Mouse (Mus musculus) liver, embryonic 13.5 days (tissue): ENCODE data around the gene Cpeb4. TPM values are rescaled to one million over a fixed set of nuclear protein-coding genes. Genes with fewer than 3 reads are reported as not detected.
A peak's percentile ranks its signal among the peaks of the same experiment; 100 is the strongest.

Experiments used
- ATAC-seq: fragments of 200-750 bp; cut with Nextera tagmentation; 2 replicates; pipeline ENCODE4 v1.8.0; 2017; ENCODE audit warnings: low read depth, mild to moderate bottlenecking, moderate number of reproducible peaks, moderate library complexity
- DNase-seq: peaks from one replicate; pipeline ENCODE4 v3.0.0; 2022
- H3K27ac ChIP-seq: fragments of 300-500 bp; sonication (generic); 2 replicates; pipeline ENCODE4 v1.5.1; 2015; ENCODE audit warnings: moderate library complexity, mild to moderate bottlenecking, inconsistent platforms
- H3K27me3 ChIP-seq: fragments of 300-500 bp; sonication (generic); 2 replicates; pipeline ENCODE4 v1.6.1; 2015; ENCODE audit warnings: mild to moderate bottlenecking, inconsistent platforms
- H3K36me3 ChIP-seq: fragments of 300-500 bp; sonication (generic); 2 replicates; pipeline ENCODE4 v1.6.1; 2015; ENCODE audit warnings: mild to moderate bottlenecking, inconsistent platforms
- H3K4me1 ChIP-seq: fragments of 300-500 bp; sonication (generic); replicated peaks from 2 replicates; pipeline ENCODE4 v1.6.1; 2015; ENCODE audit warnings: inconsistent platforms
- H3K4me2 ChIP-seq: fragments of 300-500 bp; sonication (generic); 2 replicates; pipeline ENCODE4 v1.6.1; 2015; ENCODE audit warnings: inconsistent platforms, mild to moderate bottlenecking, moderate library complexity
- H3K4me3 ChIP-seq: fragments of 300-500 bp; sonication (generic); replicated peaks from 2 replicates; pipeline ENCODE4 v1.5.1; 2015; ENCODE audit warnings: mild to moderate bottlenecking, inconsistent platforms
- H3K9ac ChIP-seq: fragments of 300-500 bp; sonication (generic); 2 replicates; pipeline ENCODE4 v1.6.1; 2015; ENCODE audit warnings: mild to moderate bottlenecking, inconsistent platforms
- H3K9me3 ChIP-seq: fragments of 300-500 bp; sonication (generic); replicated peaks from 2 replicates; pipeline ENCODE4 v1.6.1; 2016; ENCODE audit warnings: inconsistent platforms
- WGBS: fragments of 180-500 bp; shearing (Covaris S2); methylation state at CpG from one replicate; pipeline ENCODE4 v1.1.7; 2015; ENCODE audit not compliant: insufficient replicate concordance; 5-methylcytosine and 5-hydroxymethylcytosine counted together
- polyA plus RNA-seq: library from polyadenylated mRNA; unstranded; fragments of >200 nt; fragmentation: Nextera tagmentation; extraction: Ambion mirVana; gene quantifications from 2 replicates; pipeline ENCODE4 v1.2.1, GENCODE M21; 2015

Cpeb4 gene
- 14.3 and 21.6 TPM in 2 replicates for polyA plus RNA-seq

DNA sequence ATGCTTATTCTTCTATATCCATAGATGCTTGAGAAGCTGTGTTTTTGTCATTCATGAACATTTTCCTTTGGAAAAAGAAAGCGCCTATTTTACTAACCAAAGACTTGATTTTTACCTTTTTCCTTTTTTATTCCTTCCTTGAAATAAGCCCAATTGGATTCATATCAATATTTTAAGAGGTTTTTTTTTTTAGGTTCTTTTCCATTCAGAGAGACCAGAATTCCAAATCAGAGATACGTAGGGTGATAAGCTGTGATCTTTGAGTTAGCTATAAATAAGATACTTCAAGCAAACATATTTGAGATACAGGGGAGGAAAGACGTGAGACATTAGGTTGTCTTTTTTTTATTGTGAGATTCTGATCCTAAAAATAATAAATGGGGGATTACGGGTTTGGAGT, at the start of gene Cpeb4:
TSS of gene Cpeb4 (plus strand) at position 301 of the 400 bp plus-strand sequence.
- no peak for DNase-seq
- 65% methylated on average over 4 of the region's 4 CpGs for WGBS
- no peak for ATAC-seq

DNA sequence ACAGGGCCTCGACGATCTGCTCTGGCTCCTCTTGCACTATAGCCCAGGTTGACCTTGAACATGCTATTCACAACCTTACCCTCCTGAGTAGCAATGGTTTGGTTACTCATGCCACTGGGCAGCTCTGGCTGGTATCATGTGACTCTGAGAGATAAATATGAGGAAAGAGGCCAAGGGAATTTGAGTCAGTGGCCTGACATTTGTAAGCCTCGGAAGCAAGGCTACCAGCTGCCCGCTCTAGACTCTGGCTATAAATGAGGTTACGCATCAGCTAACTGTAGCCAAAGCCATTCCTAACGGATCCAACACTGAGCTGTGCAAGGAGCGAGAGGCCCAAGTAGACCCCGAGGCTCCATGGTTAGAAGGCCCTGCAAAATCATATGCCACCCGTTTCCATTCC, 49.5 kb upstream of the Cpeb4 start:
- peak overlapping the region; percentile 18 for H3K27ac ChIP-seq
- ATAC-seq (no peak), DNase-seq (no peak)
- 82% methylated on average over 9 of the region's 9 CpGs for WGBS
- no peak overlapping the region for H3K4me2 ChIP-seq
- H3K4me3 ChIP-seq: no peak overlapping the region
- no peak overlapping the region for H3K9ac ChIP-seq
- no peaks in the 10 kb centered on the region for H3K9me3 ChIP-seq
- H3K36me3 ChIP-seq: no peaks in the 10 kb centered on the region
- H3K4me1 ChIP-seq: peaks cover 72% of the 10 kb centered on the region
- no peaks in the 10 kb centered on the region for H3K27me3 ChIP-seq

More for the DNA sequence above, at the start of gene Cpeb4:
- H3K36me3 ChIP-seq: peaks cover 25% of the 10 kb centered on the region
- H3K27me3 ChIP-seq: no peaks in the 10 kb centered on the region
- H3K27ac ChIP-seq: peak within 1 kb of the TSS; percentile 95
- no peaks in the 10 kb centered on the region for H3K9me3 ChIP-seq
- peak within 1 kb of the TSS; percentile 99 for H3K9ac ChIP-seq
- H3K4me1 ChIP-seq: peaks cover 45% of the 10 kb centered on the region
- H3K4me3 ChIP-seq: peak within 1 kb of the TSS; percentile 96
- H3K4me2 ChIP-seq: peak within 1 kb of the TSS; percentile 77

DNA sequence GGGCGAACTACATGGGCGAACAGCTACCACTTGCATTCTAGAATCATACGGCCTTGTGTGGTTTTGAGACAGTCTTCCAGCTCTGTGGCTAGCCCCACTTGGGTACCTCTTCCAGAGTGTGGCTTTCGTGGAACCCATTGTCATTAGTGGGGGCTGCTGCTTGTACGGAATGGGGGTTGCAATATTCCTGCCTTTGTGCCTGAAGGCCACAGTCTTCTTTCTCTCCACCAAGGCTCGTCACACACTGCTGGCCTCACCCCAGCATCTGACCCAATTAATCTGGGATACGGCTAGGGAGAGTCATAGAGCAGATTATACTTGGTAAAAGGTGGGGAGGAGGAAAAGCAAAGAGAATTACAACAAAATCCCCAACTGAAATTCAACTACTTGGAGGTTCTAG, 48.5 kb upstream of the Cpeb4 start:
- Histone ChIP-seq H3K4me2 (no peak overlapping the region), H3K36me3 (no peaks in the 10 kb centered on the region), H3K9ac (no peak overlapping the region), H3K27ac (peak overlapping the region; percentile 76; the same call in 1 of the 2 replicates), H3K4me3 (no peak overlapping the region), H3K9me3 (no peaks in the 10 kb centered on the region), H3K27me3 (no peaks in the 10 kb centered on the region), H3K4me1 (peaks cover 81% of the 10 kb centered on the region)
- no peak for ATAC-seq
- no peak for DNase-seq
- WGBS: 80% methylated on average over 7 of the region's 7 CpGs

DNA sequence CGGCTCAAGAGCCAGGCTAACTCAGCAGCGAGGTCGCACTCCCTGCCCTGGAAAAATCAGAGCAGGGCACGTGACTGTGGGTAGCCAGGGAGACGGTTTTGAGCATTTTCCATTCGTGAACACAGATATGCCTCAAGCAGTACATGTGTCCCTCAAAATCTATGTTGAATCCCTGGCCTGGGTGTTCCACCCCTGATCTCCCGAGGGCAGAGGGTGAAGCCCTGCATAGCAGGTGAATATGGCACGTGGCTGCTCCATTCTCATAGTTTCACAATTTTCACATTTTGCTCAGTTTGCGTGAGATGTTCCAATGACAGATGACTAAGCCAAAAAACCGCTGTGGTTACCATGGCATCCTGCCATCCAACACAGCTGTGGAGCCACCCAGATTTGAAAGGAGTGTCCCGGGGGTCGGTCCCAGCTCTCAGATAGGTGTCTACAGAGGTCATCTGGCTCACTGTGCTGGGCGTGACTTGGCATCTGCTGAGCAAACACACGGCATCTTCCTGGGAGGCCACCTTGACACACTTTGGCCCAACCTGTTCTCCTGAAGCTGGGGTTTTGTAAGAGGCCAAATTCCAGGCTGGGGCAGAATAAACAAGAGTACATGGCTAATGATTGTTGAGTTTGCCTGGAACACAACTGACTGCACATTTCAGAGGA, 47.4 kb upstream of the Cpeb4 start:
- peak; percentile 86 for ATAC-seq
- no peak for DNase-seq
- Histone ChIP-seq H3K4me2 (peak overlapping the region; percentile 11), H3K36me3 (no peaks in the 10 kb centered on the region), H3K9me3 (no peaks in the 10 kb centered on the region), H3K4me1 (peaks cover 91% of the 10 kb centered on the region), H3K27me3 (no peaks in the 10 kb centered on the region), H3K4me3 (no peak overlapping the region), H3K27ac (peak overlapping the region; percentile 76), H3K9ac (peak overlapping the region; percentile 40; the same call in 1 of the 2 replicates)
- WGBS: 63% methylated on average over 14 of the region's 14 CpGs

DNA sequence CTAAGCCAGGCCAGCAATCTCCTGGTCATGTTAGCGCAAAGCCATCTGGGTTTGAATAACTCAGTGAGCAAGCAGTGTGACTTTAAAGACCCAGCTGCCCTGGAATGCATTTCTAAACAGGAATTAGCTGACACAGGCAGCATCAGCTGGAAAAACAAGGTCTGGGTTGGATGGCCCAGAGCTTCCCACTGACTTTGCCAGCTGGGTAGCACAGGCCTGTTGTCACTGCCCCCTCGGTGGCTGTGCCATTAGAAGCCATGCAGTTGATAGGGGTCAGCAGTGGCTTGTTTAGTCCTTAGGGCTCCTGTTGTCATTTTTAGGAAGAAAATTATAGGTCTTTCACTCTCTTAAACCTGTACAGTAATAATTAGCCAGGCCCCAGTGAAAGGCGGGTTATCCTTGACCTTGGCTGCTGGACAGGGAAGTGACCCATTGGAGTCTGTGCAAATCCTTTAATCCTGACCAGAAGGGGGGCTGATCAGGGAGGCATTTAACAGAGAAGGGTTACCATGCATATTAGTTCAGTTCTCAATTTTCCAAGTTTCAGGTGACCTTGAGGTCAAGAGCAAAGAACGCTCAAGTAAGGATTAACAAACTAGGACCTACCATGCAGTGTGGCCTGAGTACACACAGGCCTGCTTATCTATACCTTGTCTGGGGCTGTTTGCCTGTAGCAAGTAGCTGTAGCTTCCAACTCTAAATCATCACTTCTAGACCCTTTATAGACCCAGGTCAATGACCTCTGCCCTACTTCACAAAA, 43.8 kb upstream of the Cpeb4 start:
- Histone ChIP-seq H3K4me2 (no peak overlapping the region), H3K36me3 (no peaks in the 10 kb centered on the region), H3K27me3 (no peaks in the 10 kb centered on the region), H3K4me3 (no peak overlapping the region), H3K27ac (peak overlapping the region; percentile 79), H3K9me3 (no peaks in the 10 kb centered on the region), H3K4me1 (peaks cover 94% of the 10 kb centered on the region), H3K9ac (peak overlapping the region; percentile 46; the same call in 1 of the 2 replicates)
- 77% methylated on average over 4 of the region's 4 CpGs for WGBS
- DNase-seq (no peak), ATAC-seq (no peak)

DNA sequence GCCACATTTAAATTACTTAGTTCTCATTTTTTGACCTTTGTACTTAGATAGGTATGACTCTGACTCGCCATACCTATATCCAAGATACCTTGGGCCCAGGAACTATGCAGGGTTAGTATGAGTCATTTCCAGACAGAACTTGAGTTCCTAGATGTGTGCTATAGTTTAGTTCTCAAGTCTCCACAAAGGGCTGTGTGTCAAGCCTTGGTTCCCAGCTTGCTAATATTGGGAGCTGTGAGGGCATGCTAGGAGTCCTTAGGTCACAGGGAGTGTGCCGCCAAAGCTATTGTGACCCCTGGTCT, 43.3 kb upstream of the Cpeb4 start:
- no peak for ATAC-seq
- H3K27ac ChIP-seq: peak overlapping the region; percentile 79
- H3K9me3 ChIP-seq: no peaks in the 10 kb centered on the region
- no peaks in the 10 kb centered on the region for H3K36me3 ChIP-seq
- 70% methylated on average over 2 of the region's 2 CpGs for WGBS
- H3K4me2 ChIP-seq: no peak overlapping the region
- peak overlapping the region; percentile 46; the same call in 1 of the 2 replicates for H3K9ac ChIP-seq
- peaks cover 94% of the 10 kb centered on the region for H3K4me1 ChIP-seq
- no peaks in the 10 kb centered on the region for H3K27me3 ChIP-seq
- no peak overlapping the region for H3K4me3 ChIP-seq
- no peak for DNase-seq

DNA sequence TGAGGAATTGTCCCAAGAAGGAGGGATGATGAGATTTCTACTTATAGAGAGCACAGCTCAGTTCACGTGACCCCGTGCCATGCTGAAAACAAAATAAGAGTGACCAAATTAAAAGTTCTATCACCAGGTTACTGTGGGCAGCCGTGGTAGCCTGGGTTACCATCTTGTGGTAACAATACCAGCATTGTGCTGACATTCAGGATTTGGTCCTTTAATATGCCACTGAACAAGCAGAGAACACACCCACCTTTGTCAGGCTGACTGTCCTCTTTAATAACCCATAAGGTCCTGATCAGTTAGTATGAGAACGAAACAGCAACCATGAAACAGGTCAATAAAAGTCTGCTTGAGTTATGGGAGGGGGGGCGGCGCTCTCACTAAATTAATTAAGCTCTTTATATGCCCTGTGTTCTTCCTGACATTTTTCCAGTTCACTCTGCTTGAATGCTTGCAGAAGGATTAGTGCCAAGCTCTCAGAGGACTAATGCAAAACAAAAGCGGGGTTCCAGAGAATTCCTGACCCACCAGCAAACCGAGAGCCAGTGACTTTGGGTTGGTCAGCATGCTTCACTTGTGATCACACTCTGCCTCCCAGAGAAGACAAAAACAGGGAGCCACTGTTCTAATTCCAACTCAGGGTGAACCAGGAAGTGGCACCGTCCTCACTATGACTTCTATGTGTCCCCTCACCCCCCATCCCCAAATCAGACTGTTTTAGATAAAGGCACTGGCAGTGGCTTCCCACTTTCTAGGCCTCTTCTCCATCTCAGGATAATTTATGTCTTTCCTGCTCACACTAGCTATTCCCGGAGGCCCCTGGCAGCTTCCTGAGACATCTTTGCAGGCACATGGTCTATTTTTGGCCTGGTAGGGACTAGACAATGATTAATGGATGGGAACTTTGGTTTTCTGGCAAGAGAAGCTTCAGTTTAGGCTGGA, 41.5 kb upstream of the Cpeb4 start:
- Histone ChIP-seq H3K4me3 (no peak overlapping the region), H3K27ac (peak overlapping the region; percentile 99), H3K9ac (peak overlapping the region; percentile 62), H3K4me1 (peaks cover 93% of the 10 kb centered on the region), H3K4me2 (peak overlapping the region; percentile 44), H3K27me3 (no peaks in the 10 kb centered on the region), H3K36me3 (no peaks in the 10 kb centered on the region), H3K9me3 (no peaks in the 10 kb centered on the region)
- DNase-seq (no peak), ATAC-seq (no peak)
- 78% methylated on average over 10 of the region's 10 CpGs for WGBS

DNA sequence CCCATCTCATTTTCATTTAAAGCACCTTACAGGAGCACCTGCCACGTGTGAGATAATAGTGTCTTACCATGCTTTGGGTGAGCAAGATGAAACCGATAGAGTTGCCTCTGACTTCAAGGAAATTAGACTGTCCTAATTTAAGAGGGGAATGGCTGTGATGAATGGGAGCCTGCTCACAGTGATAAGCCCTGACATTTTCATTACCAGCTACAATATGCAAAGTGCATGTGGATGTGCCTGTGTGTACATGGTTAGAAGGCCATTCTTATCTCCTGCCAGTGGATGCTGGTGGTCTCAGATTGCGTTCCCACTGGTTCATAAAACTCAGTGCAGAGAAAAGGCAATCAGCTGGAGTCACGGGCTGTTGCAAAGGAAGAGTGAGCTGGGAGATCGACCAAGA, 40.6 kb upstream of the Cpeb4 start:
- DNase-seq (peak; percentile 86), ATAC-seq (peak; percentile 90)
- H3K9me3 ChIP-seq: no peaks in the 10 kb centered on the region
- peak overlapping the region; percentile 99 for H3K27ac ChIP-seq
- H3K9ac ChIP-seq: peak overlapping the region; percentile 62
- no peaks in the 10 kb centered on the region for H3K36me3 ChIP-seq
- peaks cover 97% of the 10 kb centered on the region for H3K4me1 ChIP-seq
- peak overlapping the region; percentile 44 for H3K4me2 ChIP-seq
- H3K27me3 ChIP-seq: no peaks in the 10 kb centered on the region
- 14% methylated on average over 5 of the region's 5 CpGs for WGBS
- H3K4me3 ChIP-seq: no peak overlapping the region

DNA sequence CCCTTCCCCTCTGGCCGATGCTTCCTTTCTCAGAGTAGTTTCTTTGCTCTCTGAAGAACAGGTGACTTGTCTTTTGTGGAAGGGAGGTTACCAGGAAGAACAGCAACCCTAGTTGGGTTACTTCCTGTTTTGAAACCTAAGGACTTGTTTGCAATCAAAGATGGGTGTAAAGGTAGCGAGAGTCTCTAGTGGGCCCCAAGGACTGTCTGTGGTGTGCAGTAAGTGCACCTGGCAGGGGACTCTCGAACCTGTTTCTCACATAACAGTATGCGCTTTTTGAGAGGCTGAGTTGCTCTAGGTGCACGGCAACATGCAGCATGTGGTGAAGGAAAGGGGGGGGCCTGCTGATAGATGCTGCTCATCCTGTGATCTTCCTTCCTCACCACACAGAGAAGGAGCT, 40.0 kb upstream of the Cpeb4 start:
- Histone ChIP-seq H3K9ac (peak overlapping the region; percentile 62), H3K27ac (peak overlapping the region; percentile 99), H3K4me2 (peak overlapping the region; percentile 44), H3K36me3 (no peaks in the 10 kb centered on the region), H3K4me3 (peak overlapping the region; percentile 16; the same call in 1 of the 2 replicates), H3K4me1 (peaks cover 96% of the 10 kb centered on the region), H3K9me3 (no peaks in the 10 kb centered on the region), H3K27me3 (no peaks in the 10 kb centered on the region)
- 56% methylated on average over 5 of the region's 5 CpGs for WGBS
- DNase-seq (no peak), ATAC-seq (no peak)

DNA sequence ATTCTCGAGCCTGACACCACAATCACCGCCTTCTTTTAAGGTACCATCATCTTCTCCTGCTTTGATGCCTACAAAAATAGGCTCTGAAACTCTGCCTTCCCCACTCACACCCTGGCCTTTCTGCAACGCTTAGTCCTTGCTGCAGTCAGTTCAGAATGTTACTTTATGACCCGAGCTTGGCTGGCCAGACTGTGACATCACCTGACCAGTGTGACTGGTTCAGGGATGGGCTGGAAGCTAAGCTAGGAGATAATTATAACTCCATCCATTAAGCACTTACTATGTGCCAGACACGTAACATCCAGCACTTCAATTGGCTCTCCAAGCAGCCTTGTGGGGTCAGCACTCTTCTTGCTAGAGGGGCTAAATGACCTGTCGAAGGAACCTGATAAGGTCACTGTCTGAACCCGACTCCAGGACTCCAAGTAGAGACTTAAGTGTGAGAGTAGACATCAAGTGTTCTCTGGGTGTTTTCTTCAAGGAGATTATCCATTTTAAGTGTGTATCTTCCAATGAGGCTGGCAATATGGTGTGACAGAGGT, 39.5 kb upstream of the Cpeb4 start:
- ATAC-seq (no peak), DNase-seq (no peak)
- H3K27ac ChIP-seq: peak overlapping the region; percentile 99
- no peaks in the 10 kb centered on the region for H3K9me3 ChIP-seq
- H3K9ac ChIP-seq: peak overlapping the region; percentile 62
- no peak overlapping the region for H3K4me3 ChIP-seq
- H3K4me1 ChIP-seq: peaks cover 96% of the 10 kb centered on the region
- no peaks in the 10 kb centered on the region for H3K27me3 ChIP-seq
- 71% methylated on average over 7 of the region's 7 CpGs for WGBS
- H3K36me3 ChIP-seq: no peaks in the 10 kb centered on the region
- peak overlapping the region; percentile 44 for H3K4me2 ChIP-seq

DNA sequence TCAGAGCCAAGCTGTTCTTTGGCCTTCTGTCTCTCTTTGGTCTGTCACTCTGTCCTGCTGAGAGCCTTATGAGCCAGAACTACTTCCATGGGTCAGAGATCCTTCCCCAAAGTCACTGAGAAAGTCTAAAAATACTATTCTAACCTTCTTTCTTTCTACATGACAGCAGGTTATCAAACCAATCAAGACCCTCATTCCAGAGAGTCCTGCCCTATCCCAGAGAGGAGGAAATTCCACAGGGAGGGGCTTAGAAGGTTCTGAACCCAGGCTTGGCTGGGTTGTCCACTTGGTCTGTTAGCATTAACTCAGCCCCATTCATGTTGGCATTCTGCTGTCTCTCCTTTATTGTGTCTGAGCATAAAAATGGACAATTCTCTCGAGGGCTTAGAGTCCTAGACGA, 38.5 kb upstream of the Cpeb4 start:
- WGBS: 71% methylated on average over 2 of the region's 2 CpGs
- Histone ChIP-seq H3K36me3 (no peaks in the 10 kb centered on the region), H3K9ac (peak overlapping the region; percentile 62), H3K4me1 (peaks cover 96% of the 10 kb centered on the region), H3K4me3 (no peak overlapping the region), H3K27ac (peak overlapping the region; percentile 99), H3K4me2 (no peak overlapping the region), H3K27me3 (no peaks in the 10 kb centered on the region), H3K9me3 (no peaks in the 10 kb centered on the region)
- DNase-seq: no peak
- no peak for ATAC-seq
